Mouse (Mus musculus): ENCODE measurements at regions not wholly inside any gene's neighbourhood (a gene's known extent, or its start where the extent isn't known, plus 50 kb on each side); places are given as distances from the start of the nearest gene placed in this dataset.

DNA sequence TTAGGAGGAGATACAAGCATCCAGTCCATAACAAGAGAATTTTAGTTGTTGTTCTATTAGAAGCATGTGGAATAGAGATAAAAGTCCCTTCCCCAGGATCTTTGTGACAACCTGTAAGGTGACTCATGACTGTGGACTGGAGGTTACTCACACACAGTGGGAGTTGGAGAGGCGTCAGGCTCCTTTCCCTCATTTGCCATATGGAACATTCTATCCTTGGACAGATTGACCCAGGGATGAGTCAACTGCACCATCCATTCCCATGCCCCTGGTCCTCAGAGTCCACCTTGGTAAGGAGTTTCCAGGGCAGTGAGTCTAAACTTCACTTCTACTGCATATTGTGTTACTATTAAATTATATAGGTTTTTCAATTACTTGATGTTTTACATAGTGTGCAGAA, 444.9 kb upstream of the Mon1b start:
- no peak for DNase-seq

- no peak for DNase-seq
Measured at GRCm38 (mm10) chr8:113191537-113191936, 443.9 kb upstream of the Mon1b start.

All from kidney, postnatal 10 days (tissue).